Mouse (Mus musculus): Measurements from ENCODE around the gene Gm49320. TPM values are rescaled to one million over a fixed set of nuclear protein-coding genes. Genes with fewer than 3 reads are reported as not detected.

The Gm49320 gene
- polyA plus RNA-seq, 1 experiment from 2014 or later: 0.70 TPM

DNA sequence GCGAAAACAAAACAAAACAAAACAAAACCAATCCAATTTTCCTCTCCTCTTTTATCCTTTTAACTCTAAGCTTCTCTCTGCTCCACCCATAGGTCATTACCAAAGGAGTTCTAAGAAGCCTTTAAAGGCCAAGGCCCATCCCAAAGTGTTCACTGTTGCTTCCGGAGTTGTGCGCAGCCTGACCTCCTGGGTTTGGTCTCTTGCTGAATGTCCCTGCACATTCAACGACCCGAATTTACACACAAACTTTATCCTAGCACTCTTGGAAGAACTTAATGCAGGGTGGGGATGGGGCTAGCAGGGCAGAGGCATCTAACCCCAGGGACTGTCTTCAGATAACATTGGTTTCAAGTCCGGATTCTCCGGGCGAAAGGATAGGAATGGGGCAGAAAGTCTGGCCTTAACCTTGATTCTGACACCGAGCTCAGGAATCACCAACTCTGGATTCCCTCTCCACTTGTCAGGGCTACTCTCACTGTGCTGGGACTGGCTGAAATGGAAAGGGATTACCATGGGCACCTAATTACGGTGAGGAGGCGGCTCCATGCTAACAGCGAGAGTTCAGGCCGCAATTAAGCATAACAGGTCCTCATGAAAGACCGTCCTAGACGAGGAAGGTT is 741 bp upstream of the Gm49320 start:
- no peak; the same call in 1 of the 2 replicates for ATAC-seq (ENCODE audit: insufficient read depth, low FRiP score, low TSS enrichment)
- Histone ChIP-seq H3K27me3 (ENCODE audit: control insufficient read depth, insufficient read depth, low read length) (no peaks in the 10 kb centered on the region), H3K4me3 (ENCODE audit: low read depth, low read length) (peak overlapping the region; percentile 79), H3K36me3 (ENCODE audit: control insufficient read depth, insufficient read depth, low read length) (no peaks in the 10 kb centered on the region; the same call in 1 of the 2 replicates), H3K4me1 (ENCODE audit: control insufficient read depth, insufficient read depth, low read length) (peaks cover 13% of the 10 kb centered on the region), H3K9ac (ENCODE audit: low read length) (peak overlapping the region; percentile 75), H3K27ac (ENCODE audit: low read depth, low read length) (peak overlapping the region; percentile 80), H3K9me3 (ENCODE audit: control insufficient read depth, low read length) (no peaks in the 10 kb centered on the region), H3K4me2 (ENCODE audit: low read depth) (peak overlapping the region; percentile 78)
- no peak for DNase-seq (ENCODE audit: low spot score)
- WGBS: 19% methylated on average over 15 of the region's 15 CpGs

DNA sequence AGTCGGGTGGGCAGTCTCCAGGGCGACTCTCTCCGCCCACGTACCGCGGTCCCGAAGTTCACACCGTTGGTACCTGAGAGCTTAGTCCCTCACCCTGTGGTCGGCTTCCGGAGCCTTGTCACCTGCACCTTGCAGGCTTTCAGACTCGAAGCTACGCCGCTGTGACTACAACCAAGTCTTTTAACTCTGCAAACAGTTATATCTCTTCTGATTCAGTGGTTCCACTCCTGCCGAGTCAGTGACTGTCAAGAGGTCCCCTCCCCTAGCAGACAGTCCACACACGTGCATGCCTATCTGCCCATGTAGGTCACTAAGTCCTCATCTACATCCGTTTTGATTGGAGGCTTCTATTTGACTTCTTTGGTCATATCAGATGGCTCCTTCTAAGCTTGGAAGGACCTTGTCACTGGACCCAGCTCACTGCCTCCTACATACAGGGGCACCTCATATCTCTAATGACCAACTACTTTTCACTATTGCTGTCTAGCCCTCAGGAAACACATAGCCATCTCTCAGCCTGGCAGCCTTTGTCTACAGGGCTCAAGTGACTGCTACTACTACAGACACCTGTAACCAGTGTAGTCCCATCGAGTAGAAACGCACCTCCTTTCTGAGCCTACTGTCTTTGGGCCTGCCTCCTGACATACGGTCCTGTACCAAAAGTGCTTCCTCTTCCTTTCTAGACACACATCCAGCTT is 677 bp downstream of the Gm49320 start:
- no peak for DNase-seq (ENCODE audit: low spot score)
- Histone ChIP-seq H3K9ac (ENCODE audit: low read length) (peak overlapping the region; percentile 84), H3K4me3 (ENCODE audit: low read depth, low read length) (peak overlapping the region; percentile 79), H3K27me3 (ENCODE audit: control insufficient read depth, insufficient read depth, low read length) (no peaks in the 10 kb centered on the region), H3K27ac (ENCODE audit: low read depth, low read length) (peak overlapping the region; percentile 77), H3K36me3 (ENCODE audit: control insufficient read depth, insufficient read depth, low read length) (peaks cover 10% of the 10 kb centered on the region), H3K4me2 (ENCODE audit: low read depth) (peak overlapping the region; percentile 78), H3K9me3 (ENCODE audit: control insufficient read depth, low read length) (no peaks in the 10 kb centered on the region), H3K4me1 (ENCODE audit: control insufficient read depth, insufficient read depth, low read length) (peaks cover 13% of the 10 kb centered on the region)
- WGBS: 14% methylated on average over 19 of the region's 19 CpGs
- peak; percentile 28 for ATAC-seq (ENCODE audit: insufficient read depth, low FRiP score, low TSS enrichment)

DNA sequence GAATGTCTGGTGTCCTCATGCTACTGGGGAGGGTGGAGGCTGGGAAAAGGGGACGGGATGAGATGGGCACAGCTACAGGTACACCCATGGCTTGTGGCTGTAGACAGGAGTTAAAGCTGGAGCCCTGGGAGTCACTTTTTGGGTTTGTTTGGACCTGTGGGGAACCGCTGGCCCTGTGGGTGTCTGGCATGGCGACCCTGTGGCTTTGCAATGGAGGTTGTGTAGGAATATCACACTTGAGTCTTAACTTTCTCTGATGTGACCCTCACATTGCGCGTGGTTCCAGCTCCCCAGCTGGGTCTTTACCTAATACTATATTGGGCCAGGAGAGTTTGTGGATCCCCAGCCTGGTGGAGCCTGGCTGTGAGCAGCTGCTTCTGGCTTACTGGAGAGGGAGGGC is 6.4 kb downstream of the Gm49320 start:
- peaks cover 24% of the 10 kb centered on the region for H3K36me3 ChIP-seq (ENCODE audit: control insufficient read depth, insufficient read depth, low read length)
- no peaks in the 10 kb centered on the region; the same call in 1 of the 2 replicates for H3K9me3 ChIP-seq (ENCODE audit: control insufficient read depth, low read length)
- no peak overlapping the region for H3K27ac ChIP-seq (ENCODE audit: low read depth, low read length)
- peaks cover 3% of the 10 kb centered on the region for H3K4me1 ChIP-seq (ENCODE audit: control insufficient read depth, insufficient read depth, low read length)
- H3K4me2 ChIP-seq (ENCODE audit: low read depth): no peak overlapping the region
- no peak overlapping the region for H3K9ac ChIP-seq (ENCODE audit: low read length)
- DNase-seq (ENCODE audit: low spot score): no peak
- no peak for ATAC-seq (ENCODE audit: insufficient read depth, low FRiP score, low TSS enrichment)
- 95% methylated on average over 5 of the region's 5 CpGs for WGBS
- no peak overlapping the region for H3K4me3 ChIP-seq (ENCODE audit: low read depth, low read length)
- 0 out of 2 replicates have a peak, but pooled peaks cover 2% of the 10 kb centered on the region for H3K27me3 ChIP-seq (ENCODE audit: control insufficient read depth, insufficient read depth, low read length)

DNA sequence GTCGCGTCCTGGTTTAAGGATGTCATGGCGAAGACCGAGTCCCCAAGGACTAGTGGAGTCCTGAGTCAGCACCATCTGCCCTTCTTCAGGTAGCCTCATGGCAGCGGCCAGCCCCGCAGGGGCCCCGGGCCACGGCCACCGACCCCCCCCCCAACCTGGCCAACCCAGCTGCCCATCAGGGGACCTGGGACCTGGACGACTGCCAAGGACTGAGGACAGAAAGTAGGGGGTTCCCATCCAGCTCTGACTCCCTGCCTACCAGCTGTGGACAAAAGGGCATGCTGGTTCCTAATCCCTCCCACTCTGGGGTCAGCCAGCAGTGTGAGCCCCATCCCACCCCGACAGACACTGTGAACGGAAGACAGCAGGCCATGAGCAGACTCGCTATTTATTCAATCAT is 7.1 kb downstream of the Gm49320 start:
- 90% methylated on average over 13 of the region's 13 CpGs for WGBS
- Histone ChIP-seq H3K4me3 (ENCODE audit: low read depth, low read length) (no peak overlapping the region), H3K27ac (ENCODE audit: low read depth, low read length) (no peak overlapping the region), H3K9ac (ENCODE audit: low read length) (no peak overlapping the region), H3K36me3 (ENCODE audit: control insufficient read depth, insufficient read depth, low read length) (peaks cover 24% of the 10 kb centered on the region), H3K4me2 (ENCODE audit: low read depth) (no peak overlapping the region), H3K27me3 (ENCODE audit: control insufficient read depth, insufficient read depth, low read length) (0 out of 2 replicates have a peak, but pooled peaks cover 2% of the 10 kb centered on the region), H3K9me3 (ENCODE audit: control insufficient read depth, low read length) (no peaks in the 10 kb centered on the region; the same call in 1 of the 2 replicates), H3K4me1 (ENCODE audit: control insufficient read depth, insufficient read depth, low read length) (no peaks in the 10 kb centered on the region)
- DNase-seq (ENCODE audit: low spot score): no peak
- no peak for ATAC-seq (ENCODE audit: insufficient read depth, low FRiP score, low TSS enrichment)

DNA sequence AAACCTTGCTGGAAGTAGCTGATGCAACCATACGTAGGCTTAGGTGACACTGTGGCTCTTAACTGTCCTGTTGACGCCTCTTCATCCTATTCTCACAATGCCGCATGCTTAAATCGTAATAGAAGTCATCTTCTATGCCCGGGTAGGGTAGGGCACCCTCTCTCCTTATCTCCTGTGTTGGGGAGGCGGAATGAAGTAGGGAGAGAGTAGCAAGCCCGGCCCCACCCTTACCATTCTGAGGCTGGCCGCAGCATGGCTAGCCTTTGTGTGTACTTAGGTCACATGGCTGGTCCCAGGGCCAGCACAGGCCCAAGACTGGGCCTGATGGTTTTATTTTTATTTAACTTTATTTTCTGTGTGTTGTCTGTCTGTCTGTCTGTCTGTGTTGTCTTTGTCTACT is 8.6 kb downstream of the Gm49320 start:
- H3K27me3 ChIP-seq (ENCODE audit: control insufficient read depth, insufficient read depth, low read length): 0 out of 2 replicates have a peak, but pooled peaks cover 2% of the 10 kb centered on the region
- H3K9me3 ChIP-seq (ENCODE audit: control insufficient read depth, low read length): no peaks in the 10 kb centered on the region; the same call in 1 of the 2 replicates
- no peak overlapping the region for H3K9ac ChIP-seq (ENCODE audit: low read length)
- H3K4me3 ChIP-seq (ENCODE audit: low read depth, low read length): no peak overlapping the region
- DNase-seq (ENCODE audit: low spot score) (peak; percentile 4), ATAC-seq (ENCODE audit: insufficient read depth, low FRiP score, low TSS enrichment) (no peak)
- peaks cover 24% of the 10 kb centered on the region for H3K36me3 ChIP-seq (ENCODE audit: control insufficient read depth, insufficient read depth, low read length)
- H3K4me2 ChIP-seq (ENCODE audit: low read depth): no peak overlapping the region
- no peaks in the 10 kb centered on the region for H3K4me1 ChIP-seq (ENCODE audit: control insufficient read depth, insufficient read depth, low read length)
- WGBS: 91% methylated on average over 8 of the region's 8 CpGs
- H3K27ac ChIP-seq (ENCODE audit: low read depth, low read length): no peak overlapping the region

DNA sequence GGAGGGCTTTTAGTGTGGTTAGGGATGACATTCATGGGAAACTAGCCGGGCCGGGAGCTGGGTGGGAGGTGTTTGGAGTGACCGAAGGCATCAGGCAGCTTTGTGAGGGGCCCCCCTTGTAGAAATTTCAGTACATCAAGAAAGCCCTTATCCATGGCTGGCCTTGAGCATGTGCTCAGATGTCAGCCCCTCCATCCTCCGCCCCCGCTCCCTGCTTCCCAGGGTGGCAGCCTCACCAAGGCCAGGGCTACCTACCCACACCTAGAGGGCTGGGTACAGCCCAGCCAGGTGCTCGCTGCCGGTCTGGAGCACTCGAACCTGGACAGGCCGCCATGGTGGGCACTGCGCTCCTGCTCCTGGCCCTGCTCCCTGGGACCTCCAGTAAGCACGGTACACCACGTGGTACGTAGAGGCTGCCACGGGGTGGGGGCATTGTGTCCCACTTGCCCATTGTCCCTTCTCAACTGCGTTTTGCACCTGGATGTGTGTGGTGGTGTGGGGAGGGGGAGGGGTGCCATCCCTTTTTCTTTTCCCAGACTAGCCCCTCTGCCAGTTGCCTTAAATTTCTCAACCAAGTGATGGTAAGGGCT is 9.4 kb downstream of the Gm49320 start, which contains the start of gene Tgfbr3l:
Gene Tgfbr3l, plus strand, starts transcription at position 264 of the 590 bp plus-strand sequence.
- no peak for DNase-seq (ENCODE audit: low spot score)
- Histone ChIP-seq H3K4me2 (ENCODE audit: low read depth) (no peak within 1 kb of the TSS), H3K27ac (ENCODE audit: low read depth, low read length) (no peak within 1 kb of the TSS), H3K9me3 (ENCODE audit: control insufficient read depth, low read length) (no peaks in the 10 kb centered on the region; the same call in 1 of the 2 replicates), H3K27me3 (ENCODE audit: control insufficient read depth, insufficient read depth, low read length) (0 out of 2 replicates have a peak, but pooled peaks cover 2% of the 10 kb centered on the region), H3K36me3 (ENCODE audit: control insufficient read depth, insufficient read depth, low read length) (peaks cover 24% of the 10 kb centered on the region), H3K9ac (ENCODE audit: low read length) (no peak within 1 kb of the TSS), H3K4me1 (ENCODE audit: control insufficient read depth, insufficient read depth, low read length) (no peaks in the 10 kb centered on the region), H3K4me3 (ENCODE audit: low read depth, low read length) (no peak within 1 kb of the TSS)
- no peak for ATAC-seq (ENCODE audit: insufficient read depth, low FRiP score, low TSS enrichment)
- WGBS: 82% methylated on average over 15 of the region's 15 CpGs

DNA sequence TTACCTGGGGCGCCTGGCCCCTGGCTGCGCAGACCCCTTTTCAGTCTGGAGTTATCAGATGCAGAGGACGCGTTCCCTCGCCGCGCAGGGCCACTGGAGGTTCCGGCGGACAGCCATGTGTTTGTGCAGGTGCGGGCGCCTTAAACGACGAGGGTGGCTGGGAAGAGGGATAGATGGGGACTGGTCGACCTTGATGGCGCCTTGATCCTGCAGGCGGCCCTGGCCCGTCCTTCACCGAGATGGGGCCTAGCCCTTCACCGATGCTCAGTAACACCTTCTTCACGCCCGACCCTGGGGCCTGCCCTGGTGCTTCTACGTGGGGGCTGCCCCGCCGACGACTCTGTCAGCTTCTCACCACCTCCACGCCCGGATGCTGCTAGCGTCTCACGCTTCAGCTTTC is 10.5 kb downstream of the Gm49320 start:
- ATAC-seq (ENCODE audit: insufficient read depth, low FRiP score, low TSS enrichment) (no peak), DNase-seq (ENCODE audit: low spot score) (peak; percentile 55)
- H3K4me2 ChIP-seq (ENCODE audit: low read depth): no peak overlapping the region
- H3K27ac ChIP-seq (ENCODE audit: low read depth, low read length): no peak overlapping the region
- H3K9ac ChIP-seq (ENCODE audit: low read length): no peak overlapping the region
- 17% methylated on average over 29 of the region's 29 CpGs for WGBS
- H3K27me3 ChIP-seq (ENCODE audit: control insufficient read depth, insufficient read depth, low read length): 0 out of 2 replicates have a peak, but pooled peaks cover 2% of the 10 kb centered on the region
- H3K4me1 ChIP-seq (ENCODE audit: control insufficient read depth, insufficient read depth, low read length): peaks cover 5% of the 10 kb centered on the region
- H3K4me3 ChIP-seq (ENCODE audit: low read depth, low read length): no peak overlapping the region
- no peaks in the 10 kb centered on the region; the same call in 1 of the 2 replicates for H3K9me3 ChIP-seq (ENCODE audit: control insufficient read depth, low read length)
- H3K36me3 ChIP-seq (ENCODE audit: control insufficient read depth, insufficient read depth, low read length): peaks cover 15% of the 10 kb centered on the region

DNA sequence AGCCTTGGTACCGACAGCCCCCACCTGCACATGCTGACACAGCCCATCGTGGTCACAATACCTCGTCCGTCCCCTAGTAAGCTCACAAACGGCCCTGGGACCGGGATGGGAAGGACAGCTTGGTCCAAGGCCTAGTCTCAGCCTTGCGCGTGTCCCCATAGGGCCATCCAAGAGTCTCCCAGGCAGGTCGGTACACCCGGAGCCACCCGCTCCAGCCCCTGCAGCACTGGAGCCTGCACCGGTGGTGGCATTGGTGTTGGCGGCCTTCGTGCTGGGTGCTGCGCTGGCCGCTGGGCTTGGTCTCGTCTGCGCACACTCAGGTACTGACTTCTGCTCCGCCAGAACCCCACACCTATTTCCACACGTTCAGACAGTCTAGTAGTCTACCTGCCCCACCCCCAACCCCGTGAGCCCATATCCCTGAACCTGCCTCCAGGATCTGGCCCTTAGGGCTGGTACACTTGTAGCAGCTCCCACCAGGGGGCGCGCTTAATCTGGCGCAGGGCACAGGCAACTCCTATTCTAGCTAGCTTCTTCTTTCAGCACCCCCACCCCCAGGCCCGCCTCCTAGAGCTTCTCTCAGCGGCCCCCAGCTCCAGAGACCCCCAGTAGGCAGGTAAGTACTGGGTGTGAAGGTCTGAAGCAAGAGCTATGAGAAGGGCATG is 11.8 kb downstream of the Gm49320 start:
- Histone ChIP-seq H3K27me3 (ENCODE audit: control insufficient read depth, insufficient read depth, low read length) (0 out of 2 replicates have a peak, but pooled peaks cover 2% of the 10 kb centered on the region), H3K36me3 (ENCODE audit: control insufficient read depth, insufficient read depth, low read length) (peaks cover 8% of the 10 kb centered on the region), H3K9ac (ENCODE audit: low read length) (no peak overlapping the region), H3K9me3 (ENCODE audit: control insufficient read depth, low read length) (no peaks in the 10 kb centered on the region), H3K4me2 (ENCODE audit: low read depth) (no peak overlapping the region), H3K4me1 (ENCODE audit: control insufficient read depth, insufficient read depth, low read length) (peaks cover 5% of the 10 kb centered on the region), H3K4me3 (ENCODE audit: low read depth, low read length) (no peak overlapping the region), H3K27ac (ENCODE audit: low read depth, low read length) (no peak overlapping the region)
- DNase-seq (ENCODE audit: low spot score) (peak; percentile 85), ATAC-seq (ENCODE audit: insufficient read depth, low FRiP score, low TSS enrichment) (no peak)
- WGBS: 28% methylated on average over 26 of the region's 26 CpGs

Measured in neural tube, embryonic 11.5 days (tissue).